Mouse (Mus musculus) Patski (cell line): ENCODE data around the gene Prkar2b. TPM values are rescaled to one million over a fixed set of nuclear protein-coding genes. Genes with fewer than 3 reads are reported as not detected.
A peak's percentile ranks its signal among the peaks of the same experiment; 100 is the strongest.

Experiments used
- ATAC-seq: fragments of 100-300 bp; one replicate; pipeline ENCODE4 v1.8.0; 2021
- CTCF ChIA-PET: fragments of 350-600 bp; sonication (Branson Sonifier 250); formaldehyde crosslinking; loops from one replicate; lab custom pipeline; 2022; ENCODE audit warnings: inconsistent platforms; lab: Charles Lee
- POLR2A ChIA-PET: fragments of 350-600 bp; sonication (Branson Sonifier 250); formaldehyde crosslinking; loops from one replicate; lab custom pipeline; 2022; ENCODE audit warnings: antibody characterized with exemption, inconsistent platforms; lab: Charles Lee
- DNase-seq: peaks from one replicate; pipeline ENCODE4 v3.0.0-alpha.2; 2011; ENCODE audit warnings: low read depth, low spot score
- H3K27me3 ChIP-seq: fragments of 371-371 bp; one replicate; pipeline ENCODE4 v1.5.1; 2021
- CTCF ChIP-seq: fragments of 100-300 bp; IDR thresholded peaks from one replicate; pipeline ENCODE4 v1.5.1; 2021
- in situ Hi-C: fragments of 300-500 bp; cut with MboI; formaldehyde crosslinking; loops from 3 replicates; pipeline ENCODE4 v1.11.1; 2018; ENCODE audit warnings: low pct_unique_long_range_greater_than_20kb, mixed read lengths
- polyA plus RNA-seq: library from polyadenylated mRNA; unstranded; gene quantifications from one replicate; pipeline ENCODE4 v1.2.3, GENCODE M21; 2021

Gene Prkar2b
- polyA plus RNA-seq, 1 experiment from 2014 or later, result 59.1 TPM

GRCm38 (mm10) chr12:31967536-31967935, 93.6 kb downstream of the Prkar2b start:
- H3K27me3 ChIP-seq, result no peaks in the 10 kb centered on the region
- DNase-seq (no peak), ATAC-seq (no peak)
- ChIA-PET POLR2A (no interaction called here), CTCF (interaction anchor here (1.1 to 1.5 kb wide), 2 partner anchors 177 to 279 kb away, joined by 3 to 4 read pairs; no protein-coding TSS in a partner anchor)
- TF ChIP-seq CTCF, result peak; percentile 73
- in situ Hi-C loops, result loop anchor here (5.0 kb wide), 2 partner anchors 180 to 280 kb away; no protein-coding TSS in a partner anchor

- CTCF ChIA-PET, result interaction anchor here (0.6 to 1.0 kb wide), 2 partner anchors 87 to 280 kb away, joined by 3 read pairs; no protein-coding TSS in a partner anchor
- no peaks in the 10 kb centered on the region for H3K27me3 ChIP-seq
- POLR2A ChIA-PET, result no interaction called here
- DNase-seq (no peak), ATAC-seq (no peak)
- in situ Hi-C loops, result loop anchor here (5.0 kb wide), 2 partner anchors 181 to 281 kb away; no protein-coding TSS in a partner anchor
- no peak for TF ChIP-seq CTCF
These were observed 94.7 kb downstream of the Prkar2b start for GRCm38 (mm10) chr12:31966405-31966804.

GRCm38 (mm10) chr12:31965517-31966212, 95.4 kb downstream of the Prkar2b start:
- TF ChIP-seq CTCF, result no peak
- no peak for DNase-seq
- ATAC-seq, result no peak
- ChIA-PET CTCF (interaction anchor here (1.0 to 1.1 kb wide), 2 partner anchors 88 to 280 kb away, joined by 3 read pairs; no protein-coding TSS in a partner anchor), POLR2A (interaction anchor here (1.2 kb wide), 1 partner anchor 181 kb away, joined by 3 read pairs; no protein-coding TSS in a partner anchor)
- in situ Hi-C loops, result loop anchor here (5.0 kb wide), 2 partner anchors 182 to 282 kb away; no protein-coding TSS in a partner anchor
- H3K27me3 ChIP-seq, result no peaks in the 10 kb centered on the region

GRCm38 (mm10) chr12:31964074-31964473, 97.0 kb downstream of the Prkar2b start:
- H3K27me3 ChIP-seq, result no peaks in the 10 kb centered on the region
- in situ Hi-C loops, result no loop called here
- ChIA-PET CTCF (no interaction called here), POLR2A (no interaction called here)
- ATAC-seq, result no peak
- TF ChIP-seq CTCF, result no peak
- no peak for DNase-seq

- no peak for TF ChIP-seq CTCF
- POLR2A ChIA-PET, result no interaction called here
These were observed 105.3 kb downstream of the Prkar2b start for GRCm38 (mm10) chr12:31955843-31956242.

GRCm38 (mm10) chr12:31950659-31951031, 110.5 kb downstream of the Prkar2b start:
- H3K27me3 ChIP-seq, result no peaks in the 10 kb centered on the region
- in situ Hi-C loops, result no loop called here
- ATAC-seq (no peak), DNase-seq (no peak)
- no peak for TF ChIP-seq CTCF
- ChIA-PET CTCF (interaction anchor here (1.1 kb wide), 1 partner anchor 64 kb away, joined by 3 read pairs; no protein-coding TSS in a partner anchor), POLR2A (interaction anchor here (0.6 to 1.1 kb wide), 2 partner anchors 12 to 232 kb away, joined by 3 read pairs; no protein-coding TSS in a partner anchor)

More at GRCm38 (mm10) chr12:31955843-31956242, 105.3 kb downstream of the Prkar2b start:
- in situ Hi-C loops, result no loop called here
- H3K27me3 ChIP-seq, result no peaks in the 10 kb centered on the region
- ATAC-seq (no peak), DNase-seq (no peak)
- CTCF ChIA-PET, result no interaction called here

GRCm38 (mm10) chr12:31949759-31950658, 111.1 kb downstream of the Prkar2b start, which contains the start of gene Hbp1:
Hbp1 (minus strand) TSS chr12:31950535.
- no peak for TF ChIP-seq CTCF
- no peaks in the 10 kb centered on the region for H3K27me3 ChIP-seq
- DNase-seq (peak; percentile 100), ATAC-seq (peak; percentile 92)
- POLR2A ChIA-PET, result interaction anchor here (0.6 to 1.1 kb wide), 3 partner anchors 98 to 231 kb away, joined by 3 to 9 read pairs (median 4); no protein-coding TSS in a partner anchor
- in situ Hi-C loops, result loop anchor here (25.0 kb wide), 1 partner anchor 813 kb away; no protein-coding TSS in a partner anchor
- CTCF ChIA-PET, result interaction anchor here (1.1 kb wide), 1 partner anchor 65 kb away, joined by 3 read pairs; no protein-coding TSS in a partner anchor

- ATAC-seq, result peak; percentile 44
- CTCF ChIA-PET, result interaction anchor here (1.1 kb wide), 1 partner anchor 65 kb away, joined by 3 read pairs; no protein-coding TSS in a partner anchor
- in situ Hi-C loops, result loop anchor here (25.0 kb wide), 1 partner anchor 812 kb away; no protein-coding TSS in a partner anchor
These were observed 111.8 kb downstream of the Prkar2b start for GRCm38 (mm10) chr12:31949193-31949741.

More at GRCm38 (mm10) chr12:31949193-31949741, 111.8 kb downstream of the Prkar2b start:
- no peak for TF ChIP-seq CTCF
- peak; percentile 75 for DNase-seq
- H3K27me3 ChIP-seq, result no peaks in the 10 kb centered on the region
- POLR2A ChIA-PET, result interaction anchor here (0.6 to 1.1 kb wide), 4 partner anchors 98 to 283 kb away, joined by 3 to 9 read pairs (median 4); no protein-coding TSS in a partner anchor
